Mouse (Mus musculus): ENCODE measurements around the gene Fhit. TPM values are rescaled to one million over a fixed set of nuclear protein-coding genes. Genes with fewer than 3 reads are reported as not detected.

Fhit gene
- polyA plus RNA-seq, 1 experiment from 2014 or later, result 3.5 TPM

GRCm38 (mm10) chr14:9556333-9556732, 1605.5 kb downstream of the Fhit start:
- no peaks in the 10 kb centered on the region for H3K9me3 ChIP-seq (ENCODE audit: control insufficient read depth, low read length)
- H3K27ac ChIP-seq (ENCODE audit: low read depth, low read length), result no peak overlapping the region
- H3K9ac ChIP-seq (ENCODE audit: low read depth, low read length), result no peak overlapping the region
- H3K4me1 ChIP-seq (replicated peaks; ENCODE audit: control insufficient read depth, insufficient read depth, low read length), result no peaks in the 10 kb centered on the region
- ATAC-seq (replicated peaks; ENCODE audit: low FRiP score) (no peak), DNase-seq (ENCODE audit: low spot score) (no peak)
- no peak overlapping the region for H3K4me2 ChIP-seq
- H3K4me3 ChIP-seq (ENCODE audit: low read depth, low read length), result no peak overlapping the region
- no peaks in the 10 kb centered on the region for H3K36me3 ChIP-seq (ENCODE audit: control insufficient read depth, insufficient read depth, low read length)
- no peaks in the 10 kb centered on the region for H3K27me3 ChIP-seq (replicated peaks; ENCODE audit: control insufficient read depth, insufficient read depth, low read length)
- WGBS, result 65% methylated on average over 5 of the region's 5 CpGs

- H3K27me3 ChIP-seq (replicated peaks; ENCODE audit: control insufficient read depth, insufficient read depth, low read length), result no peaks in the 10 kb centered on the region
- H3K4me2 ChIP-seq, result no peak overlapping the region
- no peak for DNase-seq (ENCODE audit: low spot score)
- no peak overlapping the region for H3K4me3 ChIP-seq (ENCODE audit: low read depth, low read length)
- H3K4me1 ChIP-seq (replicated peaks; ENCODE audit: control insufficient read depth, insufficient read depth, low read length), result no peaks in the 10 kb centered on the region
- 30% methylated on average over 6 of the region's 6 CpGs for WGBS
- H3K9me3 ChIP-seq (ENCODE audit: control insufficient read depth, low read length), result no peaks in the 10 kb centered on the region
- H3K27ac ChIP-seq (ENCODE audit: low read depth, low read length), result no peak overlapping the region
- H3K9ac ChIP-seq (ENCODE audit: low read depth, low read length), result no peak overlapping the region
- H3K36me3 ChIP-seq (ENCODE audit: control insufficient read depth, insufficient read depth, low read length), result no peaks in the 10 kb centered on the region
- no peak for ATAC-seq (replicated peaks; ENCODE audit: low FRiP score)
Observed at GRCm38 (mm10) chr14:9555807-9556206, 1606.0 kb downstream of the Fhit start.

- Histone ChIP-seq H3K27me3 (replicated peaks; ENCODE audit: control insufficient read depth, insufficient read depth, low read length) (no peaks in the 10 kb centered on the region), H3K4me3 (ENCODE audit: low read depth, low read length) (no peak overlapping the region), H3K4me1 (replicated peaks; ENCODE audit: control insufficient read depth, insufficient read depth, low read length) (no peaks in the 10 kb centered on the region), H3K4me2 (no peak overlapping the region), H3K9me3 (ENCODE audit: control insufficient read depth, low read length) (no peaks in the 10 kb centered on the region), H3K27ac (ENCODE audit: low read depth, low read length) (no peak overlapping the region), H3K36me3 (ENCODE audit: control insufficient read depth, insufficient read depth, low read length) (no peaks in the 10 kb centered on the region), H3K9ac (ENCODE audit: low read depth, low read length) (no peak overlapping the region)
- DNase-seq (ENCODE audit: low spot score) (no peak), ATAC-seq (replicated peaks; ENCODE audit: low FRiP score) (no peak)
Observed at GRCm38 (mm10) chr14:9552149-9552548, 1609.7 kb downstream of the Fhit start.

- Histone ChIP-seq H3K4me3 (ENCODE audit: low read depth, low read length) (no peak overlapping the region), H3K36me3 (ENCODE audit: control insufficient read depth, insufficient read depth, low read length) (no peaks in the 10 kb centered on the region), H3K27ac (ENCODE audit: low read depth, low read length) (no peak overlapping the region), H3K9ac (ENCODE audit: low read depth, low read length) (no peak overlapping the region), H3K4me2 (no peak overlapping the region), H3K27me3 (replicated peaks; ENCODE audit: control insufficient read depth, insufficient read depth, low read length) (no peaks in the 10 kb centered on the region), H3K4me1 (replicated peaks; ENCODE audit: control insufficient read depth, insufficient read depth, low read length) (no peaks in the 10 kb centered on the region), H3K9me3 (ENCODE audit: control insufficient read depth, low read length) (no peaks in the 10 kb centered on the region)
- DNase-seq (ENCODE audit: low spot score) (no peak), ATAC-seq (replicated peaks; ENCODE audit: low FRiP score) (no peak)
- WGBS, result 45% methylated on average over 1 of the region's 1 CpGs
Observed at GRCm38 (mm10) chr14:9547952-9548351, 1613.9 kb downstream of the Fhit start.

- no peak overlapping the region for H3K9ac ChIP-seq (ENCODE audit: low read depth, low read length)
- no peaks in the 10 kb centered on the region for H3K27me3 ChIP-seq (replicated peaks; ENCODE audit: control insufficient read depth, insufficient read depth, low read length)
- ATAC-seq (replicated peaks; ENCODE audit: low FRiP score) (no peak), DNase-seq (ENCODE audit: low spot score) (no peak)
- H3K4me1 ChIP-seq (replicated peaks; ENCODE audit: control insufficient read depth, insufficient read depth, low read length), result no peaks in the 10 kb centered on the region
- H3K9me3 ChIP-seq (ENCODE audit: control insufficient read depth, low read length), result no peaks in the 10 kb centered on the region
- no peak overlapping the region for H3K4me3 ChIP-seq (ENCODE audit: low read depth, low read length)
- H3K36me3 ChIP-seq (ENCODE audit: control insufficient read depth, insufficient read depth, low read length), result no peaks in the 10 kb centered on the region
- whole genome bisulfite sequencing, result 81% methylated on average over 3 of the region's 3 CpGs
- H3K4me2 ChIP-seq, result no peak overlapping the region
- no peak overlapping the region for H3K27ac ChIP-seq (ENCODE audit: low read depth, low read length)
Observed at GRCm38 (mm10) chr14:9544364-9544763, 1617.5 kb downstream of the Fhit start.

- Histone ChIP-seq H3K4me2 (no peak overlapping the region), H3K4me3 (ENCODE audit: low read depth, low read length) (no peak overlapping the region), H3K36me3 (ENCODE audit: control insufficient read depth, insufficient read depth, low read length) (no peaks in the 10 kb centered on the region), H3K4me1 (replicated peaks; ENCODE audit: control insufficient read depth, insufficient read depth, low read length) (no peaks in the 10 kb centered on the region), H3K27ac (ENCODE audit: low read depth, low read length) (no peak overlapping the region), H3K27me3 (replicated peaks; ENCODE audit: control insufficient read depth, insufficient read depth, low read length) (no peaks in the 10 kb centered on the region), H3K9ac (ENCODE audit: low read depth, low read length) (no peak overlapping the region), H3K9me3 (ENCODE audit: control insufficient read depth, low read length) (no peaks in the 10 kb centered on the region)
- WGBS, result 81% methylated on average over 6 of the region's 6 CpGs
- ATAC-seq (replicated peaks; ENCODE audit: low FRiP score) (no peak), DNase-seq (ENCODE audit: low spot score) (no peak)
Observed at GRCm38 (mm10) chr14:9535491-9535890, 1626.3 kb downstream of the Fhit start.

- Histone ChIP-seq H3K27ac (ENCODE audit: low read depth, low read length) (no peak overlapping the region), H3K27me3 (replicated peaks; ENCODE audit: control insufficient read depth, insufficient read depth, low read length) (no peaks in the 10 kb centered on the region), H3K4me1 (replicated peaks; ENCODE audit: control insufficient read depth, insufficient read depth, low read length) (no peaks in the 10 kb centered on the region), H3K4me3 (ENCODE audit: low read depth, low read length) (no peak overlapping the region), H3K9ac (ENCODE audit: low read depth, low read length) (no peak overlapping the region), H3K4me2 (no peak overlapping the region), H3K36me3 (ENCODE audit: control insufficient read depth, insufficient read depth, low read length) (no peaks in the 10 kb centered on the region), H3K9me3 (ENCODE audit: control insufficient read depth, low read length) (no peaks in the 10 kb centered on the region)
- no peak for ATAC-seq (replicated peaks; ENCODE audit: low FRiP score)
- 90% methylated on average over 4 of the region's 4 CpGs for WGBS
- no peak for DNase-seq (ENCODE audit: low spot score)
Observed at GRCm38 (mm10) chr14:9529247-9529646, 1632.6 kb downstream of the Fhit start.

GRCm38 (mm10) chr14:9526136-9526535, 1635.7 kb downstream of the Fhit start:
- no peak overlapping the region for H3K4me2 ChIP-seq
- no peak overlapping the region for H3K4me3 ChIP-seq (ENCODE audit: low read depth, low read length)
- H3K4me1 ChIP-seq (replicated peaks; ENCODE audit: control insufficient read depth, insufficient read depth, low read length), result no peaks in the 10 kb centered on the region
- no peaks in the 10 kb centered on the region for H3K36me3 ChIP-seq (ENCODE audit: control insufficient read depth, insufficient read depth, low read length)
- no peaks in the 10 kb centered on the region for H3K27me3 ChIP-seq (replicated peaks; ENCODE audit: control insufficient read depth, insufficient read depth, low read length)
- ATAC-seq (replicated peaks; ENCODE audit: low FRiP score) (no peak), DNase-seq (ENCODE audit: low spot score) (no peak)
- no peak overlapping the region for H3K27ac ChIP-seq (ENCODE audit: low read depth, low read length)
- H3K9me3 ChIP-seq (ENCODE audit: control insufficient read depth, low read length), result no peaks in the 10 kb centered on the region
- 84% methylated on average over 3 of the region's 3 CpGs for WGBS
- no peak overlapping the region for H3K9ac ChIP-seq (ENCODE audit: low read depth, low read length)

GRCm38 (mm10) chr14:9517651-9518050, 1644.2 kb downstream of the Fhit start:
- no peak overlapping the region for H3K9ac ChIP-seq (ENCODE audit: low read depth, low read length)
- DNase-seq (ENCODE audit: low spot score) (no peak), ATAC-seq (replicated peaks; ENCODE audit: low FRiP score) (no peak)
- no peaks in the 10 kb centered on the region for H3K27me3 ChIP-seq (replicated peaks; ENCODE audit: control insufficient read depth, insufficient read depth, low read length)
- H3K4me1 ChIP-seq (replicated peaks; ENCODE audit: control insufficient read depth, insufficient read depth, low read length), result no peaks in the 10 kb centered on the region
- no peak overlapping the region for H3K27ac ChIP-seq (ENCODE audit: low read depth, low read length)
- WGBS, result 70% methylated on average over 2 of the region's 2 CpGs
- no peaks in the 10 kb centered on the region for H3K9me3 ChIP-seq (ENCODE audit: control insufficient read depth, low read length)
- H3K4me2 ChIP-seq, result no peak overlapping the region
- no peak overlapping the region for H3K4me3 ChIP-seq (ENCODE audit: low read depth, low read length)
- no peaks in the 10 kb centered on the region for H3K36me3 ChIP-seq (ENCODE audit: control insufficient read depth, insufficient read depth, low read length)
